Mouse (Mus musculus) forebrain, embryonic 14.5 days (tissue): ENCODE data around the gene Sox6. TPM values are rescaled to one million over a fixed set of nuclear protein-coding genes. Genes with fewer than 3 reads are reported as not detected.

Experiments
- ATAC-seq: fragments of 200-750 bp; cut with Nextera tagmentation; 2 replicates; pipeline ENCODE4 v1.8.0; 2017; ENCODE audit warnings: mild to moderate bottlenecking, moderate library complexity
- DNase-seq: peaks from one replicate; pipeline ENCODE4 v3.0.0-alpha.2; 2015; ENCODE audit warnings: low spot score
- H3K27ac ChIP-seq: fragments of 300-500 bp; sonication (generic); 2 replicates; pipeline ENCODE4 v1.5.1; 2014; ENCODE audit warnings: low read depth, mild to moderate bottlenecking, control low read depth, low read length, moderate library complexity
- H3K27me3 ChIP-seq: fragments of 300-500 bp; sonication (generic); replicated peaks from 2 replicates; pipeline ENCODE4 v1.6.1; 2014; ENCODE audit warnings: low read length, control low read depth, mixed read lengths; ENCODE audit not compliant: control insufficient read depth, insufficient read depth
- H3K36me3 ChIP-seq: fragments of 300-500 bp; sonication (generic); 2 replicates; pipeline ENCODE4 v1.6.1; 2014; ENCODE audit warnings: low read length, control low read depth; ENCODE audit not compliant: control insufficient read depth, insufficient read depth
- H3K4me1 ChIP-seq: fragments of 300-500 bp; sonication (generic); 2 replicates; pipeline ENCODE4 v1.6.1; 2014; ENCODE audit warnings: antibody characterized with exemption, low read length, control low read depth; ENCODE audit not compliant: control insufficient read depth, insufficient read depth
- H3K4me2 ChIP-seq: fragments of 300-500 bp; sonication (generic); 2 replicates; pipeline ENCODE4 v1.6.1; 2014; ENCODE audit warnings: mild to moderate bottlenecking, control low read depth, low read length
- H3K4me3 ChIP-seq: fragments of 300-500 bp; sonication (generic); 2 replicates; pipeline ENCODE4 v1.5.1; 2014; ENCODE audit warnings: low read depth, low read length, control low read depth
- H3K9ac ChIP-seq: fragments of 300-500 bp; sonication (generic); 2 replicates; pipeline ENCODE4 v1.6.1; 2014; ENCODE audit warnings: mild to moderate bottlenecking, low read length, control low read depth, moderate library complexity
- H3K9me3 ChIP-seq: fragments of 300-500 bp; sonication (generic); replicated peaks from 2 replicates; pipeline ENCODE4 v1.6.1; 2016; ENCODE audit warnings: low read length, control low read depth, mixed read lengths; ENCODE audit not compliant: control insufficient read depth
- WGBS: fragments of 180-500 bp; shearing (Covaris S2); extraction: QIAGEN DNeasy Blood & Tissue Kit; methylation state at CpG from one replicate; pipeline ENCODE4 v1.1.7; 2014; 5-methylcytosine and 5-hydroxymethylcytosine counted together
- polyA plus RNA-seq: library from polyadenylated mRNA; unstranded; fragments of >200 nt; fragmentation: Nextera tagmentation; extraction: Ambion mirVana; gene quantifications from 2 replicates; pipeline ENCODE4 v1.2.1, GENCODE M21; 2014

The Sox6 gene
- polyA plus RNA-seq, 1 experiment from 2014 or later: 78.4 TPM

- no peaks in the 10 kb centered on the region for H3K9me3 ChIP-seq
- no peak overlapping the region for H3K27ac ChIP-seq
- no peaks in the 10 kb centered on the region for H3K36me3 ChIP-seq
- ATAC-seq: no peak
- H3K4me1 ChIP-seq: peaks cover 11% of the 10 kb centered on the region
- no peak for DNase-seq
- H3K4me3 ChIP-seq: no peak overlapping the region
- H3K4me2 ChIP-seq: no peak overlapping the region
- no peaks in the 10 kb centered on the region for H3K27me3 ChIP-seq
- H3K9ac ChIP-seq: no peak overlapping the region
- WGBS: 87% methylated on average over 3 of the region's 3 CpGs
Measured at GRCm38 (mm10) chr7:115835005-115835404, 203.6 kb downstream of the Sox6 start.

- 22% methylated on average over 3 of the region's 3 CpGs for WGBS
- Histone ChIP-seq H3K9ac (no peak overlapping the region), H3K27ac (no peak overlapping the region), H3K9me3 (no peaks in the 10 kb centered on the region), H3K36me3 (no peaks in the 10 kb centered on the region), H3K4me3 (no peak overlapping the region), H3K4me2 (no peak overlapping the region), H3K27me3 (no peaks in the 10 kb centered on the region), H3K4me1 (peaks cover 14% of the 10 kb centered on the region)
- peak; percentile 51 for DNase-seq
- ATAC-seq: peak; percentile 50
Measured at GRCm38 (mm10) chr7:115833701-115834100, 204.9 kb downstream of the Sox6 start.

- Histone ChIP-seq H3K27ac (no peak overlapping the region), H3K4me2 (no peak overlapping the region), H3K4me3 (no peak overlapping the region), H3K27me3 (no peaks in the 10 kb centered on the region), H3K36me3 (no peaks in the 10 kb centered on the region), H3K4me1 (peaks cover 20% of the 10 kb centered on the region), H3K9ac (no peak overlapping the region), H3K9me3 (no peaks in the 10 kb centered on the region)
- WGBS: 73% methylated on average over 11 of the region's 11 CpGs
- DNase-seq: no peak
- no peak for ATAC-seq
Measured at GRCm38 (mm10) chr7:115830938-115831873, 207.4 kb downstream of the Sox6 start.

GRCm38 (mm10) chr7:115830366-115830765 is 208.2 kb downstream of the Sox6 start:
- Histone ChIP-seq H3K27me3 (no peaks in the 10 kb centered on the region), H3K36me3 (no peaks in the 10 kb centered on the region), H3K4me2 (0 out of 2 replicates have a peak overlapping the region, but pooled peaks have one; percentile 2), H3K27ac (no peak overlapping the region), H3K9me3 (no peaks in the 10 kb centered on the region), H3K4me1 (peaks cover 28% of the 10 kb centered on the region), H3K4me3 (no peak overlapping the region), H3K9ac (peak overlapping the region; percentile 22; the same call in 1 of the 2 replicates)
- 14% methylated on average over 10 of the region's 10 CpGs for WGBS
- DNase-seq (no peak), ATAC-seq (no peak)

GRCm38 (mm10) chr7:115829756-115830155 is 208.8 kb downstream of the Sox6 start:
- H3K4me1 ChIP-seq: peaks cover 34% of the 10 kb centered on the region
- H3K27me3 ChIP-seq: no peaks in the 10 kb centered on the region
- H3K9ac ChIP-seq: no peak overlapping the region
- no peak for ATAC-seq
- H3K4me3 ChIP-seq: no peak overlapping the region
- H3K4me2 ChIP-seq: no peak overlapping the region
- H3K9me3 ChIP-seq: no peaks in the 10 kb centered on the region
- H3K27ac ChIP-seq: no peak overlapping the region
- 11% methylated on average over 4 of the region's 4 CpGs for WGBS
- peak; percentile 16 for DNase-seq
- no peaks in the 10 kb centered on the region for H3K36me3 ChIP-seq

- no peak overlapping the region for H3K4me3 ChIP-seq
- ATAC-seq (no peak), DNase-seq (no peak)
- H3K27me3 ChIP-seq: no peaks in the 10 kb centered on the region
- peaks cover 39% of the 10 kb centered on the region for H3K4me1 ChIP-seq
- H3K9me3 ChIP-seq: no peaks in the 10 kb centered on the region
- H3K9ac ChIP-seq: no peak overlapping the region
- H3K27ac ChIP-seq: no peak overlapping the region
- WGBS: 80% methylated on average over 4 of the region's 4 CpGs
- H3K36me3 ChIP-seq: no peaks in the 10 kb centered on the region
- H3K4me2 ChIP-seq: no peak overlapping the region
Measured at GRCm38 (mm10) chr7:115829260-115829659, 209.3 kb downstream of the Sox6 start.

GRCm38 (mm10) chr7:115825295-115825694 is 213.3 kb downstream of the Sox6 start:
- DNase-seq (peak; percentile 73), ATAC-seq (peak; percentile 62)
- Histone ChIP-seq H3K27ac (peak overlapping the region; percentile 68), H3K4me3 (no peak overlapping the region), H3K4me2 (no peak overlapping the region), H3K27me3 (no peaks in the 10 kb centered on the region), H3K9me3 (no peaks in the 10 kb centered on the region), H3K4me1 (peaks cover 37% of the 10 kb centered on the region), H3K36me3 (no peaks in the 10 kb centered on the region), H3K9ac (no peak overlapping the region)
- 50% methylated on average over 3 of the region's 3 CpGs for WGBS

GRCm38 (mm10) chr7:115824621-115825256 is 213.9 kb downstream of the Sox6 start:
- Histone ChIP-seq H3K9me3 (no peaks in the 10 kb centered on the region), H3K9ac (no peak overlapping the region), H3K4me3 (no peak overlapping the region), H3K4me2 (peak overlapping the region; percentile 15), H3K36me3 (no peaks in the 10 kb centered on the region), H3K4me1 (peaks cover 32% of the 10 kb centered on the region), H3K27me3 (no peaks in the 10 kb centered on the region), H3K27ac (peak overlapping the region; percentile 68)
- ATAC-seq (peak; percentile 60), DNase-seq (peak; percentile 64)
- 16% methylated on average over 8 of the region's 8 CpGs for WGBS

GRCm38 (mm10) chr7:115819136-115819535 is 219.5 kb downstream of the Sox6 start:
- no peaks in the 10 kb centered on the region for H3K27me3 ChIP-seq
- H3K4me1 ChIP-seq: peaks cover 5% of the 10 kb centered on the region
- 94% methylated on average over 1 of the region's 1 CpGs for WGBS
- ATAC-seq: no peak
- no peak overlapping the region for H3K27ac ChIP-seq
- no peaks in the 10 kb centered on the region for H3K9me3 ChIP-seq
- no peaks in the 10 kb centered on the region for H3K36me3 ChIP-seq
- DNase-seq: no peak
- H3K4me2 ChIP-seq: no peak overlapping the region
- H3K9ac ChIP-seq: no peak overlapping the region
- H3K4me3 ChIP-seq: no peak overlapping the region
